Mouse (Mus musculus) bone marrow, adult 2 months (tissue): ENCODE results near the gene Ap5z1.

Experiments
- CTCF ChIP-seq: fragments of 200-500 bp; IDR thresholded peaks from 2 replicates; pipeline ENCODE4 v1.5.1; 2011; ENCODE audit warnings: low read length, control low read depth; ENCODE audit not compliant: control insufficient read depth, insufficient read depth
- POLR2A ChIP-seq: fragments of 200-500 bp; IDR thresholded peaks from 2 replicates; pipeline ENCODE4 v1.6.1; 2011; ENCODE audit warnings: low read depth, mild to moderate bottlenecking, control low read depth, low read length, borderline replicate concordance; ENCODE audit not compliant: control insufficient read depth

DNA sequence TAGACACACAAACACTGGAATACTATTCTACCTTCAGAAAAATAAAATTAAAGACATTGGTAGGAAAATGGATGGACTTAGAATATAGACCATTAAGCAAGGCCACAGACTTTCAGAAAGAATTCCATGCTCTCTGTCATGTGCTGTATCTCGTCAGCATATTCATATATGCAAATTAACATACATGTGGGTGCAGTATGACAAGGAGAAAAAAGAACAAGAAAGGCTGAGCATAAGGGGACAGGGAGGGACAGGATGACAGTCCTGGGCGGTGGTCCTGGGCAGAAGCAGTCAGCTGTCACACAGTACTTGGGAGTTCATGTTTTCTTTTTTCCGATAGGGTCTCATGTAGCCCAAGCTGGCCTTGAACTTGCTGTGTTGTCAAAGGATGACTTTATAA lies 40.0 kb upstream of the Ap5z1 start:
- TF ChIP-seq CTCF: no peak
- TF ChIP-seq POLR2A: no peak
